Mouse (Mus musculus): ENCODE data around the gene Olfr698. TPM values are rescaled to one million over a fixed set of nuclear protein-coding genes. Genes with fewer than 3 reads are reported as not detected.
"Not testable (repeated sequence)": the region's sequence is repeated elsewhere in the genome, so short reads cannot be mapped to it uniquely, and the experiment has no call there.

Gene Olfr698
- total RNA-seq (2021) = not detected
- long read RNA-seq, experiment 1 = 0 reads
- long read RNA-seq, experiment 2 = 0 reads

DNA sequence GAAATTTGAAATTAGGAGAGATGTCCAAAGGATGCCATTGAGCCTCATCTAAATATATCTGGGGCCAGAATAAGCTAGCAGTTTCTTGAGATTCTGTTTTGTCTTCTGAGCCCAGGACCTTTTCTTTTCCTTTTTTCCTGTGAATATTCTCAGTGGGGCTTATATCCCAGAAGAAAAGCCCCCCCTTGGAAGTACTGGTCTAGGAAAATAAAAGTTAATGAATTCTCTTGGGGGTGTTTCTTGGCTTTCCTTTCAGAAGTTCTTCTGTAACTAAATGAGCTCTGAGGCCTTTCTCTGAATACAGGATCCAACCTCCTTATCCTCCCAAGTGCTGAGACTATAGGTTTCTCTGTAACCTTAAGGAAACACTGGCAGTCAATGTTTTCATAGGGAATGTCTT lies at the start of gene Olfr698:
Gene Olfr698 (minus strand): TSS at position 101 of the 400 bp plus-strand sequence.
- DNase-seq (ENCODE audit: low spot score in 2 of 2) = no peak

GRCm38 (mm10) chr7:106793098-106793497 lies 37.9 kb upstream of the Olfr698 start, which contains the start of gene Olfr699:
Olfr699 (minus strand) TSS chr7:106793198.
- no peak for DNase-seq (ENCODE audit: low spot score in 2 of 2)

DNA sequence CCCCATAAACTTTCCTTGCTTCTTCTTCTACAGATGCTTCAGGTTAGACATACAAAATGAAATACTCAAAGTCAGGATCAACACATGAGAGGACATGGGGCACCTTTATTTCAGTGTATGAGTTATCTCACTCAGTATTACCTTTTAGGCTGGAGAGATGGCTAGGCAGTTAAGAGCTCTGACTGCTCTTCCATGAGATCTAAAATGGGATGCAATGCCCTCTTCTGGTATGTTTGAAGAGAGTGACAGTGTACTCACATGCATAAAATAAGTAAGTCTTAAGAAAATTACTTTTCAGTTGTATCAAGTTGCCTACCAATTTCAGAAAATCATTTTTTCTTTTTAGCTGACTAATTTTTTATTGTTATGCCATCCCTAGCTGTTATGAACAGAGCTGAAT lies 33.1 kb upstream of the Olfr698 start:
- DNase-seq (ENCODE audit: low spot score in 2 of 2) = no peak

GRCm38 (mm10) chr7:106761008-106761407 lies 5.8 kb upstream of the Olfr698 start:
- not testable (repeated sequence) for DNase-seq (ENCODE audit: low spot score in 2 of 2)

DNA sequence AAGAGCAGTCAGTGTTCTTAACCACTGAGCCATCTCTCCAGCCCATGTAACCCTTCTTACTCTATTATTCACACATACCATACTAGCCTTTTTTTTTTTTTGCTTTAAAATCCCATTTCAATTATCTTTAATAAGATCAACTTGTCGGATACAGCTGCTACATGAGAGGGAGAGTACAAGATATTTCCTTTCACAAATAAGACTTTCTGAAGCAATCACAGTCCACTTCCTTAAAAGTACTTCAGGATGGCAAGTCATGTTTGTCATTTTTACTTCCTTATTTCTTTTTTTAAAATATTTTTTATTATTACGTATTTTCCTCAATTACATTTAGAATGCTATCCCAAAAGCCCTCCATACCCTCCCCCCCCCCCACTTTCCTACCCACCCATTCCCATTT lies 3.6 kb upstream of the Olfr698 start:
- DNase-seq (ENCODE audit: low spot score in 2 of 2) = no peak

DNA sequence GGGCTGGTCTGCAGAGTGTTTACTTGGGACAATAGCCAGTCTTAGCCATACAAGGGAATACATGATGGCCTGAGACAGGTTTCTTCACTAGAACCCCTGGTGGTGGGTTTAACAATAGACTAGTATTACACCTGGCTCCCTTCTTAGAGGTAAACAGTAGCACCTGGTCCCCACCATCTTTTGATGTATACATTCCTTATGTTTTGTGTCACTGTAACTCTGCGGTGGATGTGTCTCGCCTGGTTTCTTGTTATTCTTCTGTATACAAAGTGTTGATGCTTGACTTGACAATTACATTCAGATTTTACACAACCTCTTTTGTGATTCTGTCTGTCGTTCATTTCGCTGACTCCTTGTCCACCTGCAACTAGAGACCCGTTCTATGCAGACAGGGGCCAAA lies 9.4 kb downstream of the Olfr698 start:
- DNase-seq (ENCODE audit: low spot score in 2 of 2) = no peak

DNA sequence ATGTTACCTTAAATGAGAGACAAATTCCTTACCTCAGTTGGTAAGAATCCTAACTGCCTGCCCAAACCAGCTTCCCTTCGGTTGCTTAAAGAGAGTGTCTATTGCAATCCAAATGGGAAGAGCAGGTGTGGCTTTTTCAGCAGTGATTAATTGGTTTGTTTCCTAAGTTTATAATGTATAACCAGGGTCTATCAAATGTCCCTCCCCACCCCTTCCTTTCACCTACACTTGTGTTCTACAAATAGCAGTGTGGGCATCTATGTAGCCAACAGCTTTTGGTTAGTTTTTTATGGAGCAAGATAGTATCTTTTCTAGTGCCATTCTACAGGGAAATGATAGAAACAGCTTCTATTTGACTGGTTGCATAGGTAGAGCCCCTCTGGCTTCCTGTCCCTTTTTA lies 12.9 kb downstream of the Olfr698 start, which contains the start of gene Olfr697:
Gene Olfr697 (minus strand): TSS at position 101 of the 400 bp plus-strand sequence.
- no peak for DNase-seq (ENCODE audit: low spot score in 2 of 2)

DNA sequence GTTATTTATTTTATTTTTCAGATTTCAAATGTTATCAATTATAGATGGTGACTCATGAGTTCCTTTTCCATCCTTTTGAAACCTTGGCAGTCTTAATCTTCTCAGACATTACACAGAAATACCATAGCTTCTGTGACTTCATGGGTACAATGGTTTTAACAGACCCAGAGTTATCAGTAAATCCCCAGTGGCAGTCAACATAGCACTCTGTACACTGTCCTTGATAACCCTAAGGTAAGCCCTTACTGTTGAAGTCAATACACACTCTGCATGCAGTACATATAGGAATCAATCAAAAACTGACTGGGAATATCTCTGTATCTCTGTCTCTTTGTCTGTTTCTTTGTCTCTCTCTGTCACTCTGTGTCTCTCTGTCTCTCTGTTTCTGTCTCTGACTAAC lies 18.2 kb downstream of the Olfr698 start:
- no peak for DNase-seq (ENCODE audit: low spot score in 2 of 2)

DNA sequence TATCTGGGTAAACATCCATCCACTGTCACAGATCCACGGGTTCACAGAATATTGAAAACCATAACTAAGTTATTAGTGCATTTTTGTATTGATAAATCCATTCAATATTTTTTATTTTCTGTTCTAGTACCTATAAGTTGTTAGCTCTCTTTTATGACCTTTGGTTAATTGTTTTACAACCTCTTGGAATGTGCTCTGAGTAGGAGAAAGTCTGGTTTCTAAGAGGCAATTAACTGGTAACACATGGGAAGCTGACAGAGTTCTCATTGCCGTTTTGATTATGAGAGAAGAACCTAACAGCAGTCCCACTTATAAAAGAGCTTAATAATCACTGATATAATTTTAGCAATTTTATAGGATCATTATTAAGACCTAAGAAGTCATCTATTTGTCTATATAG lies 21.5 kb downstream of the Olfr698 start:
- no peak for DNase-seq (ENCODE audit: low spot score in 2 of 2)

DNA sequence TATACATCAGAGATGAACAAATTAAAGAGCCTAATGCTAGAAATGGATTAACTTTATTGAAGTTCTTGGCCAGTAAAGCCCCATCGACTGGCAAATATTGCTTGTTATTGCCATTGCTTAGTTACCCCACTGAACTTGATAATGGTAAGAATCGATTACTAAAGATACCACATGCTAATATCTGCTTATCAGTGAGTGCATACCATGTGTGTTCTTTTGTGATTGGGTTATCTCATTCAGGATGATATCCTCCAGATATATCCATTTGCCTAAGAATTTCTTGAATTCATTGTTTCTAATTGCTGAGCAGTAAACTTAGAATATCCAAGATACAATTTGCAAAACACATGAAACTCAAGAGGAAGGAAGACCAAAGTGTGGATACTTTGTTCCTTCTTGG lies 29.5 kb downstream of the Olfr698 start:
- not testable (repeated sequence) for DNase-seq (ENCODE audit: low spot score in 2 of 2)

- DNase-seq (ENCODE audit: low spot score in 2 of 2) = no peak
Measured at GRCm38 (mm10) chr7:106716296-106716695, 38.9 kb downstream of the Olfr698 start, which contains the start of gene Olfr695. Olfr695 (minus strand) TSS chr7:106716396.

DNA sequence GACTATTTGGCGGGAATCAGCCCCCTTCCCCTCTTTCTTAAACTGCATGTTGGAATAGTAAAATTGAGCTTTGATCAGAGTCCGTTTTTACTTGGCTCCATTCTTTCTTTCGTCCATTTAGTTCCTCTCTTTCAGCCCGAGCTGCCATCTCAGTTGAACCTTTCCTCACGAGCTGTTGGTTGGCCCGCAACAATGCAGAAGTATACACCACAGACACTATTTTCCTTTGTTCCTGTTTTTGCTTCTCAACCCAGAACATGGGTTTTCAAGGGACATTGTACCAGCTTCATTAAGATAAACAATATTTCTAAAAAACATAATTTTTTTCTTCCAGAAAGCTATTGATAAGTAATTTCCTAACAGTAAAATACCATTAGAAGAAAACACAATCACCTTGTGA lies 43.7 kb downstream of the Olfr698 start:
- DNase-seq (ENCODE audit: low spot score in 2 of 2) = no peak

DNA sequence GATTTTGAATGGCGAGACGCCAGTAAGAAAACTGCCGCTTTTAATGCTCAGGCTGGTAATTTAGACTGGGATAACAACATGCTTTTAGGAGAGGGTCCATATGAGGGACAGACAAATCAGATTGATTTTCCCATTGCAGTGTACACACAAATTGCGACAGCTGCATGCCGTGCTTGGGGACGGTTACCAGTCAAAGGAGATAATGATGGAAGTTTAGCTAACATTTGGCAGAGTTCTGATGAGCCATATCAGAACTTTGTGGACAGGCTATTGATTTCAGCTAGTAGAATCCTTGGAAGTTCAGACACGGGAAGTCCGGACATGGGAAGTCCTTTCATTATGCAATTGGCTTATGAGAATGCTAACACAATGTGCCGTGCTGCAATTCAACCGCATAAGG lies 47.5 kb downstream of the Olfr698 start:
- DNase-seq (ENCODE audit: low spot score in 2 of 2) = not testable (repeated sequence)

Other genes starting within 250 kb of the Olfr698 start
- gene Olfr693, start 74.8 kb downstream of the Olfr698 start, total RNA-seq (2021) = not detected
- gene Olfr694, start 63.6 kb downstream of the Olfr698 start, total RNA-seq (2021) = not detected
- not detected for gene Olfr695, start 39.0 kb downstream of the Olfr698 start, total RNA-seq (2021)
- not detected for gene Olfr697, start 13.0 kb downstream of the Olfr698 start, total RNA-seq (2021)
- gene Olfr699, start 37.8 kb upstream of the Olfr698 start, total RNA-seq (2021) = not detected
- gene Olfr700, start 53.4 kb upstream of the Olfr698 start, total RNA-seq (2021) = not detected
- gene Olfr701, start 58.7 kb upstream of the Olfr698 start, total RNA-seq (2021) = not detected
- not detected for gene Olfr702, start 78.5 kb upstream of the Olfr698 start, total RNA-seq (2021)
- gene Olfr703, start 88.0 kb upstream of the Olfr698 start, total RNA-seq (2021) = not detected
- gene Olfr704, start 107.8 kb upstream of the Olfr698 start, total RNA-seq (2021) = not detected
- not detected for gene Olfr705, start 121.5 kb upstream of the Olfr698 start, total RNA-seq (2021)
- gene Olfr706, start 132.8 kb upstream of the Olfr698 start, total RNA-seq (2021) = not detected
- gene Olfr707, start 145.8 kb upstream of the Olfr698 start, total RNA-seq (2021) = not detected
- gene Olfr1532-ps1, start 152.6 kb upstream of the Olfr698 start, total RNA-seq (2021) = not detected
- gene Olfr709-ps1, start 176.8 kb upstream of the Olfr698 start, total RNA-seq (2021) = under 1 TPM in 1 of 2 experiments, not detected in 1; 0.07 TPM
- gene Olfr710, start 192.9 kb upstream of the Olfr698 start, total RNA-seq (2021) = not detected
- not detected for gene Olfr6, start 208.5 kb upstream of the Olfr698 start, total RNA-seq (2021)
- not detected for gene Olfr711, start 220.1 kb upstream of the Olfr698 start, total RNA-seq (2021)